Mouse (Mus musculus): ENCODE measurements around the gene Fnbp1. TPM values are rescaled to one million over a fixed set of nuclear protein-coding genes. Genes with fewer than 3 reads are reported as not detected.

Gene Fnbp1
- total RNA-seq, 4 experiments from 2014 or later = 4.1 to 10.0 (median 7.6) TPM

DNA sequence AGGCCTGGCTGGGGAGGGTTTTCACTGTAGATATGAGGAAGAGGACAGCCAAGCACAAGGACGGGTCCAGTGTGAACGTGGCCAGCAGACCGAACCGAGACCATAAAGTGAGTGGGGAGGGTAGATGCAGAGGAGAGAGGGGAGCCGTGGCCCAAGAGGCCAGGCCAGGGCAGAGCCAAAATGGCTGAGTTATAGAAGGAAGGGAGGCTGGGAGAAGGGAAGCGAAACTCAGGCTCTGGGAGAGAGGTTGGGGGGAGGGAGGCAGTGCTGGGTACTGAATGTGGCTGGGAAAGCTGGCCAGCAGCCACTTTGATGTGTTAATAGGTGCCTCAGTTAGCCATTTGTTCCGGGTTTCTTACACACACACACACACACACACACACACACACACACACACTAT, 14.6 kb downstream of the Fnbp1 start:
- DNase-seq (ENCODE audit: low spot score in 2 of 2) = no peak

GRCm38 (mm10) chr2:31126048-31126447, 15.8 kb downstream of the Fnbp1 start:
- DNase-seq (ENCODE audit: low spot score in 2 of 2) = no peak

DNA sequence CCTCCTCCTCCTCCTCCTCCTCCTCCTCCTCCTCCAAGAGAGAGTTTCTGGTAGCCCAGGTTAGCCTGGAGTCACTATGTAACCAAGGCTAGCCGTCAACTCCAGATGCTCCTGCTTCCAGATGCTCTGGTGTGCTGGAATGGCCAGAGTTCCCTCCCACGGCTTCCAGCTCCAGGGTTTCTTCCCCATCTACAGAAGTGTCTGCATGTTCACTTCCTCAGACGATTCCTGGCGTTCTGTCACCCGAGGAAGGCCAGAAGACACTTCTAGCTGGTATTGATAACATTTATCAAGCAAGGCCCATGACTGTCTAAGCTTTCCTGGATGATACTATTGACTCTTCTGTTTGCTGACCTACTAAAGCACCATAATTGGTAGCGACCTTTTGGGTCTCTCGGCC, 16.7 kb downstream of the Fnbp1 start:
- DNase-seq (ENCODE audit: low spot score in 2 of 2) = no peak

- no peak for DNase-seq (ENCODE audit: low spot score in 2 of 2)
Observed at GRCm38 (mm10) chr2:31124694-31125093, 17.1 kb downstream of the Fnbp1 start.

- no peak for DNase-seq (ENCODE audit: low spot score in 2 of 2)
Observed at GRCm38 (mm10) chr2:31123493-31123892, 18.3 kb downstream of the Fnbp1 start.

GRCm38 (mm10) chr2:31122806-31123205, 19.0 kb downstream of the Fnbp1 start:
- DNase-seq (ENCODE audit: low spot score in 2 of 2) = no peak

- no peak for DNase-seq (ENCODE audit: low spot score in 2 of 2)
Observed at GRCm38 (mm10) chr2:31121131-31121693, 20.6 kb downstream of the Fnbp1 start.

GRCm38 (mm10) chr2:31119795-31120194, 22.0 kb downstream of the Fnbp1 start:
- no peak for DNase-seq (ENCODE audit: low spot score in 2 of 2)

- DNase-seq (ENCODE audit: low spot score in 2 of 2) = no peak
Observed at GRCm38 (mm10) chr2:31118639-31119380, 23.0 kb downstream of the Fnbp1 start.

- no peak for DNase-seq (ENCODE audit: low spot score in 2 of 2)
Observed at GRCm38 (mm10) chr2:31118211-31118610, 23.6 kb downstream of the Fnbp1 start.

DNA sequence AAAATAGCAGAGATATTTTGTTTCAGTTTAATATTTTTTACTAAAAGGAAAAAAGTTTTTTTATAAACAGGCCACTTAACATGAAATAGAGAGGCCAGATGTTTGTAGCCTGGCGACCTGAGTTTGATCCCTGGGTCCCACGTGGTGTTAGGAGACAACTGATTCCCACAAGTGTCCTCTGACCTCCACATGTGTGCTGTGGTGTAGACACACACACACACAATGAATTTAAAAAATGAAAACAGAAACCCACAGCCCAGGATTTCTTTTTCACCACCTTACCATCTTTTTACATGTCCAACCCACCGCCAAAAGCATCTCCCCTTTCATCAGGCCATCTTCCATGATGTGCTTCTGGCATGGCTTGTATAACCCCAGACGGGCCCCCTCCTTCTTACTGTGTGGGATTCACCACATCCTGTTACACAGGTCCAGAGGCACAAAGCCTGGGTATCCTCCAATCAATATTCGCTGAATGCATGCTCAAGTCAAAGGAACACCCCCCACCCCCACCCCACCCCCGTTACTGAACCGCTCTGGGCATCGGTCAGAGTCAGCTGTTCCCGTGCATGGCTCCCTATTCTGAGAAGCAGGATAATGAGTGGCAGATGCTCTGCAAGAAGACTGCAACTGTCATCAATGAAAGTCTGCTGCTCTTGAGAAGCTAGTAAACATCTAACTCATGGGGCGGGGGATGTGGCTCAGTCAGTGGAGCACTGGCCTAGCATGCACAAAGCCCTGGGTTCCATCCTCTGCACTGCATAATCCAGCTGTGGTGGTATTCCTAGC, 25.7 kb downstream of the Fnbp1 start:
- no peak for DNase-seq (ENCODE audit: low spot score in 2 of 2)

DNA sequence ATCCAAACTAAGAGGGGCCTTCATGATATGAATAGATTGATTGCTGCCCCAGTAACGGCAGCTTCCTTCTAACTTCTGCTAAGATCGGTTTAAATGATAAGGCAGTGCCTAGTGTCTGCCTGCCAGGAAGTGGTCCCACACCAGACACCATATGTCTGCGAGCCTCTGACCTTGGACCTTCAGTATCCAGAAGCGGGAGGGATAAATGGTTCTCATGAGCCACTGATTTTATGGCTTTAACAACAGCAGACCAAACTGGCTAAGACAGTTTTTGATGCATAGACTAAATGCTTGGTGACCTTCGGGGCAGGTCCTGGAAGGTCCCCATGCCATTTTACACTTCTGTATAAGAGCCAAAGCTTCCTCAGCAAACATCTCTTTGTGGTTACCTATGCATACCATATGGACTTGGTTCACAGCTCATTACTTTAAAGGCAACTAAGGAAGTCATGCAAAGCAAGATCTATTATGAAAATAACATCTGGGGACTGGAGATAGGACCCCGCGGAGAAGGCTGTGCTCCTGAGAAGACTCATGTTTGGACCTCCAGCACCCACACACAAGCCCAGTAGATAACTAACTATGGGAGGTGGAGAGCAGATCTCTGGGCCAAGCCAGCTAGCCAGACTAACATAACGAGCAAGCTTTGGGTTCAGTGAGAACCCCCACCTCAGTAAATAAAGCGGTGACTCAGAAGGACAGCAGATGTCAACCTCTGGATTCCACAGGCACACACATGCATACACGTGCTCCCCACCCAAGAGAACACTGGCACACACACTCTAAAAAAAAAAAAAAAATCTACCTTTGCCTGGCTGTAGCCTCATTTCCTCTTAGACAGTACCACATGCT, 26.5 kb downstream of the Fnbp1 start:
- DNase-seq (ENCODE audit: low spot score in 2 of 2) = no peak

GRCm38 (mm10) chr2:31114205-31114604, 27.6 kb downstream of the Fnbp1 start:
- no peak for DNase-seq (ENCODE audit: low spot score in 2 of 2)

DNA sequence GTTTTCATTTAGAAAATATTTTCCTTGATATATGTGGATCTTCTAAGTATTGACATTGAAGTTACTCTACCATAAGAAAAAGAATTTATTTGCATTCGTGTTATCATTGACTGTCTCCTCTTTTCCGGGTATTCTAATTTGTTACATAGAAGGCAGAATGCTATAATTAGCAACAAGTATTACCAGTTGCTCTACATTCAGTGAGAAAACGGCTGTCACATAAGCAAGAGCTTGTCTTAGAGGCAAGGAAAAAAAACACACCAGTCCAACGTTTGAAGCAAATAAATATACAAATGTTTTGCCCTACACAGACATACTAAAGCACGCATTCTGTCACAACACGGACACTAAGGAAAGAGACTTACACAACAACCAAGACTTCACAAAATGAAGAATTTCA, 30.1 kb downstream of the Fnbp1 start:
- no peak for DNase-seq (ENCODE audit: low spot score in 2 of 2)

DNA sequence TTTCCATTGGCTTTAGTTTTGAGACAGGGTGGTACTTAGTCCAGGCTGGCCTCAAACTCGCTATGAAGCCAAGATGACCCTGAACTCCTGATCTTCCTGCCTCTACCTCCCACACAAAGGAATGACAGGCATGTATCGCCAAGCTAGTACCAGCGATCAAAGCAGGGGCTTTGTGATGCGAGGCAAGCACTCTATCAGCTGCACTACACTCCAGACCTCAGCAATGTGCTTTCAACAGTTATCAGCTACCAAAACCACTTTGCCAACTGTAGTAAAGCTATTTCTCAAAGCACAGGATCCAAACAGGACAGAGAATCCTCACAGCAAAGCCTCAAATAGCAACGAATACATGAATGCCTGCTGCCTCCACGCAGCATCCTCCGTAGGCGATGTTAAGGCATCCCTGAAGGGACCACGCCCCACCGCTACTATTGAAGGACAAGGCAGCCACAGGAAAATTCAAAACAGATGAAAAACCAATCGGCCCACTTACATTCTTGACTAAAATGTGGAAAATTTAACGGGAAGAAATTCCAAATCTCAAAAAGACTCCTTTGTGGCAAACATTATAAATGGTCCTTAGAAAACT, 31.8 kb downstream of the Fnbp1 start:
- no peak for DNase-seq (ENCODE audit: low spot score in 2 of 2)

- no peak for DNase-seq (ENCODE audit: low spot score in 2 of 2)
Observed at GRCm38 (mm10) chr2:31108186-31108585, 33.6 kb downstream of the Fnbp1 start.

DNA sequence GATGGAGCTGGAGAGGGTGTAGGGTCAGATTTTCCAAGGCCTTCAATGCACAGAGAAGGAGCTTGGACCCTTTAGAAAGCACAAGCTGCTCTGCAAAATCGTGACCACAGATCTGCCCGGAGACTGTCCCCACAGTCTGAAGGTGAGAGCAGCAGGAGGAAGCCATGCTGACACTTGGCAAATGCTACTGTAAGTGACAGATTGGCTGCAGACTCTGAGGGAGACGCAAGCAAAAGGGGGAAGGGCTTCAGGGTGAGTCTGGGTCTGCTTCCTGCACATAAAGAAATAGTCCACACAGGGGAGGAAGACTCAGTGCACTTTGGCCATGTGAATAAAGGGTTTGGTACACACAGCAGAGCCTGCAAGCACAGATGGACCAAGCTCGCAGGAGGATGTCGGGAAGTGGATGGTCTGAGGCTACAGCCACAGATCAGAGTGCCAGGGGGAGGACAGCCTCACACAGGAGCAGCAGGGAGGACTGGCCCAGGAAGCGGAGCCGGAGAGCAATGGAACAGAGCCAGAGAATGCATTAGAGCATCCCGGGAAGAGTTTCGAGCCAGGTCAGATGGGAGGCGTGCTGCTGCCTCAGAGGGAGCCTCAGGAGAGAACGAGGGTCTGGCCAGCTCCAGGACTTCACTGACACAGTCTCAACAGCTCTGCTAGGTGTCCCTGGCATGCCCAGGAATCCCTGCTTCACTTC, 35.0 kb downstream of the Fnbp1 start:
- DNase-seq (ENCODE audit: low spot score in 2 of 2) = peak in 1 of 2 experiments; percentile 44

- no peak for DNase-seq (ENCODE audit: low spot score in 2 of 2)
Observed at GRCm38 (mm10) chr2:31106004-31106403, 35.8 kb downstream of the Fnbp1 start.

GRCm38 (mm10) chr2:31105279-31105678, 36.5 kb downstream of the Fnbp1 start:
- DNase-seq (ENCODE audit: low spot score in 2 of 2) = no peak

GRCm38 (mm10) chr2:31103321-31103720, 38.5 kb downstream of the Fnbp1 start:
- no peak for DNase-seq (ENCODE audit: low spot score in 2 of 2)

DNA sequence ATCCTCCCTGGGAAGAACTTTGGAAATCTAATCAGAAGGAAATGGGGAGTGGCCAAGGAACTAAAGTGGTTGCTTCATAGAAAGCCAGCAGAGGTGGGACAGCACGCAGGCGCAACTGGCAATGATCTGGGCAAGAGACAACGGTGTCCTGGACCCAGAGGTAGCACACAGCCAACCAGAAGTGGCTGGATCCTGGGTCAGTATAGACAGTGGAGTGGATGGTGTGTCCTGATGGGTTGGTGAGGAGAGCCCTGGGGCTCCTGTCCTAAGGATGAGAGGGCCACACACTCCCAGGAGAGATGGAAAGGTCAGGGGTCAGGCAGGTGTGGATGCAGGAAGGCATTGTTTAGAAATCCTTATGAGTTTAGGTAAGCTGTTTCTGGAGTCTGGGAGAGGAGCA, 40.5 kb downstream of the Fnbp1 start:
- DNase-seq (ENCODE audit: low spot score in 2 of 2) = no peak
